Mouse (Mus musculus) ES-E14 (cell line): ENCODE measurements around the gene BC030867. TPM values are rescaled to one million over a fixed set of nuclear protein-coding genes. Genes with fewer than 3 reads are reported as not detected.

ENCODE experiments used
- DNase-seq: peaks from one replicate; pipeline ENCODE4 v3.0.0-alpha.2; 2013; ENCODE audit warnings: low read depth, low spot score
- H3K27ac ChIP-seq: 2 replicates; pipeline ENCODE4 v1.5.1; 2012; ENCODE audit warnings: low read depth, mild to moderate bottlenecking, low read length, moderate library complexity, mixed read lengths; ENCODE audit not compliant: poor library complexity, insufficient read depth, severe bottlenecking
- H3K36me3 ChIP-seq: 2 replicates; pipeline ENCODE4 v1.6.1; 2012; ENCODE audit warnings: mild to moderate bottlenecking, low read length, moderate library complexity, mixed read lengths; ENCODE audit not compliant: control insufficient read depth, poor library complexity, insufficient read depth, severe bottlenecking
- H3K4me1 ChIP-seq, 2 experiments: fragments of 150-350 bp in 1 of 2; sonication (generic) in 1 of 2; 2 replicates each; pipeline ENCODE4 v1.6.1; 2012; ENCODE audit warnings: low read length in 2 of 2, mild to moderate bottlenecking in 1 of 2, mixed read lengths in 1 of 2; ENCODE audit not compliant: control insufficient read depth in 2 of 2, insufficient read depth in 2 of 2, poor library complexity in 1 of 2
- H3K4me3 ChIP-seq, 2 experiments: fragments of 150-350 bp in 1 of 2; sonication (generic) in 1 of 2; 2 replicates each; pipeline ENCODE4 v1.5.1; 2012; ENCODE audit warnings: low read length in 2 of 2, low read depth in 1 of 2, mild to moderate bottlenecking in 1 of 2, mixed read lengths in 1 of 2; ENCODE audit not compliant: insufficient read depth in 1 of 2, poor library complexity in 1 of 2, severe bottlenecking in 1 of 2
- H3K9ac ChIP-seq: 2 replicates; pipeline ENCODE4 v1.6.1; 2012; ENCODE audit warnings: low read depth, mild to moderate bottlenecking, low read length, mixed read lengths; ENCODE audit not compliant: poor library complexity, insufficient read depth, severe bottlenecking
- H3K9me3 ChIP-seq: fragments of 150-350 bp; sonication (generic); 2 replicates; pipeline ENCODE4 v1.6.1; 2012; ENCODE audit warnings: low read depth, mild to moderate bottlenecking, low read length; ENCODE audit not compliant: control insufficient read depth, insufficient read depth
- CHD2 ChIP-seq: IDR thresholded peaks from 2 replicates; pipeline ENCODE4 v1.6.1; 2014; ENCODE audit warnings: mild to moderate bottlenecking, low read depth, low read length, inconsistent platforms
- HCFC1 ChIP-seq: IDR thresholded peaks from 2 replicates; pipeline ENCODE4 v1.6.1; 2012; ENCODE audit warnings: low read length, inconsistent platforms, borderline replicate concordance; ENCODE audit not compliant: insufficient read depth
- MAFK ChIP-seq: IDR thresholded peaks from 2 replicates; pipeline ENCODE4 v1.6.1; 2014; ENCODE audit warnings: mild to moderate bottlenecking, low read depth, low read length, inconsistent platforms; ENCODE audit not compliant: insufficient read depth
- ZC3H11A ChIP-seq: IDR thresholded peaks from 2 replicates; pipeline ENCODE4 v1.6.1; 2012; ENCODE audit warnings: low read depth, mild to moderate bottlenecking, inconsistent platforms, low read length, borderline replicate concordance
- ZNF384 ChIP-seq: IDR thresholded peaks from 2 replicates; pipeline ENCODE4 v1.6.1; 2012; ENCODE audit warnings: low read depth, low read length, inconsistent platforms
- in situ Hi-C, 2 experiments: fragments of 600-800 bp; cut with MboI; formaldehyde crosslinking; loops; one replicate each; pipeline ENCODE4 v1.15.1; 2025; ENCODE audit warnings: low sequenced_read_pairs in 2 of 2, inconsistent platforms in 1 of 2; ENCODE audit not compliant: unreplicated experiment in 2 of 2
- total RNA-seq: library from RNA; depleted of rRNA; stranded (reverse); fragments of 300-350 nt; gene quantifications from 2 replicates; pipeline ENCODE4 v1.2.3, GENCODE M21; 2012

The BC030867 gene
- total RNA-seq, 1 experiment, result 17.3 TPM

- in situ Hi-C loops, result no loop called here
- Histone ChIP-seq H3K27ac (no peak overlapping the region), H3K4me3 (peak overlapping the region; percentile 31 to 56; a peak in 3 of 4 replicates), H3K9me3 (no peaks in the 10 kb centered on the region), H3K4me1 (peaks cover 4 to 30% of the 10 kb centered on the region in 2 experiments; a peak in 3 of 4 replicates), H3K9ac (0 out of 2 replicates have a peak overlapping the region, but pooled peaks have one; percentile 12), H3K36me3 (peaks cover 11% of the 10 kb centered on the region; the same call in 1 of the 2 replicates)
- no peak for DNase-seq
- TF ChIP-seq MAFK (no peak), ZNF384 (no peak), HCFC1 (no peak), CHD2 (no peak), ZC3H11A (no peak)
Measured at GRCm38 (mm10) chr11:102218783-102219182, 29.9 kb upstream of the BC030867 start.

GRCm38 (mm10) chr11:102219247-102219993, 29.3 kb upstream of the BC030867 start:
- Histone ChIP-seq H3K4me3 (no peak overlapping the region), H3K27ac (no peak overlapping the region), H3K9me3 (no peaks in the 10 kb centered on the region), H3K4me1 (peaks cover 6 to 36% of the 10 kb centered on the region in 2 experiments; a peak in 3 of 4 replicates), H3K9ac (no peak overlapping the region), H3K36me3 (peaks cover 11% of the 10 kb centered on the region; the same call in 1 of the 2 replicates)
- in situ Hi-C loops, result no loop called here
- no peak for DNase-seq
- no peak for TF ChIP-seq MAFK
- no peak for TF ChIP-seq CHD2

GRCm38 (mm10) chr11:102219994-102220346, 28.7 kb upstream of the BC030867 start:
- DNase-seq, result no peak
- H3K9ac ChIP-seq, result no peak overlapping the region
- H3K36me3 ChIP-seq, result peaks cover 11% of the 10 kb centered on the region; the same call in 1 of the 2 replicates
- in situ Hi-C loops, result no loop called here
- H3K9me3 ChIP-seq, result no peaks in the 10 kb centered on the region
- H3K27ac ChIP-seq, result no peak overlapping the region
- no peak for TF ChIP-seq ZC3H11A
- TF ChIP-seq HCFC1, result no peak
- no peak for TF ChIP-seq CHD2
- TF ChIP-seq ZNF384, result no peak
- TF ChIP-seq MAFK, result no peak
- H3K4me3 ChIP-seq, result no peak overlapping the region
- H3K4me1 ChIP-seq, result peaks cover 7 to 39% of the 10 kb centered on the region in 2 experiments; a peak in 3 of 4 replicates

- no peak for TF ChIP-seq MAFK
- no peak for TF ChIP-seq ZC3H11A
- no peak for TF ChIP-seq HCFC1
- no peak for TF ChIP-seq CHD2
- TF ChIP-seq ZNF384, result no peak
- Histone ChIP-seq H3K4me3 (no peak overlapping the region), H3K4me1 (peaks cover 7 to 41% of the 10 kb centered on the region in 2 experiments; a peak in 2 of 4 replicates), H3K9ac (no peak overlapping the region), H3K36me3 (peaks cover 11% of the 10 kb centered on the region; the same call in 1 of the 2 replicates), H3K27ac (no peak overlapping the region), H3K9me3 (no peaks in the 10 kb centered on the region)
- in situ Hi-C loops, result no loop called here
- no peak for DNase-seq
Measured at GRCm38 (mm10) chr11:102220451-102220850, 28.2 kb upstream of the BC030867 start.
